Mouse (Mus musculus) kidney, adult 2 months (tissue): ENCODE data around the gene Vmn2r66. TPM values are rescaled to one million over a fixed set of nuclear protein-coding genes. Genes with fewer than 3 reads are reported as not detected.

Experiments
- DNase-seq: peaks from one replicate; pipeline ENCODE4 v3.0.0; 2021
- H3K27ac ChIP-seq: fragments of 200-500 bp; 2 replicates; pipeline ENCODE4 v1.5.1; 2012; ENCODE audit warnings: low read depth, low read length, control low read depth, inconsistent platforms; ENCODE audit not compliant: insufficient read depth
- H3K27me3 ChIP-seq: fragments of 200-500 bp; replicated peaks from 2 replicates; pipeline ENCODE4 v1.6.1; 2012; ENCODE audit warnings: mild to moderate bottlenecking, moderate library complexity, low read length, inconsistent platforms; ENCODE audit not compliant: control insufficient read depth, insufficient read depth
- H3K36me3 ChIP-seq: fragments of 200-500 bp; 2 replicates; pipeline ENCODE4 v1.6.1; 2012; ENCODE audit warnings: mild to moderate bottlenecking, moderate library complexity, low read length, inconsistent platforms; ENCODE audit not compliant: control insufficient read depth, insufficient read depth
- H3K4me1 ChIP-seq: fragments of 200-500 bp; 2 replicates; pipeline ENCODE4 v1.6.1; 2011; ENCODE audit warnings: low read length; ENCODE audit not compliant: control insufficient read depth, insufficient read depth
- H3K4me3 ChIP-seq: fragments of 200-500 bp; 2 replicates; pipeline ENCODE4 v1.5.1; 2011; ENCODE audit warnings: mild to moderate bottlenecking, low read depth, low read length, control low read depth; ENCODE audit not compliant: insufficient read depth
- CTCF ChIP-seq: fragments of 200-500 bp; conservative IDR thresholded peaks from 2 replicates; pipeline ENCODE4 v1.5.1; 2011; ENCODE audit warnings: low read depth, mild to moderate bottlenecking, control low read depth, low read length, moderate library complexity, mixed read lengths; ENCODE audit not compliant: insufficient read depth, insufficient read length
- POLR2A ChIP-seq: fragments of 200-500 bp; IDR thresholded peaks from one replicate; pipeline ENCODE4 v1.6.1; 2011; ENCODE audit warnings: low read depth, low read length, control low read depth
- WGBS: fragments of 180-500 bp; shearing (Covaris S2); methylation state at CpG from one replicate; pipeline ENCODE4 v1.1.7; 2018; 5-methylcytosine and 5-hydroxymethylcytosine counted together
- polyA plus RNA-seq: library from polyadenylated mRNA; depleted of rRNA; stranded (reverse); fragments of >200 nt; gene quantifications from 2 replicates; pipeline ENCODE4 v1.2.3, GENCODE M21; 2012; rRNA removed

Vmn2r66 gene
- not detected in 2 replicates for polyA plus RNA-seq

GRCm38 (mm10) chr7:85012168-85012567 is at the start of gene Vmn2r66:
Gene Vmn2r66, minus strand, starts transcription at chr7:85012268.
- Histone ChIP-seq H3K27me3 (no peaks in the 10 kb centered on the region), H3K27ac (no peak within 1 kb of the TSS), H3K4me3 (no peak within 1 kb of the TSS), H3K36me3 (no peaks in the 10 kb centered on the region), H3K4me1 (no peaks in the 10 kb centered on the region)
- DNase-seq, result no peak
- TF ChIP-seq POLR2A (no peak), CTCF (no peak)
- WGBS, result 82% methylated on average over 1 of the region's 1 CpGs

DNA sequence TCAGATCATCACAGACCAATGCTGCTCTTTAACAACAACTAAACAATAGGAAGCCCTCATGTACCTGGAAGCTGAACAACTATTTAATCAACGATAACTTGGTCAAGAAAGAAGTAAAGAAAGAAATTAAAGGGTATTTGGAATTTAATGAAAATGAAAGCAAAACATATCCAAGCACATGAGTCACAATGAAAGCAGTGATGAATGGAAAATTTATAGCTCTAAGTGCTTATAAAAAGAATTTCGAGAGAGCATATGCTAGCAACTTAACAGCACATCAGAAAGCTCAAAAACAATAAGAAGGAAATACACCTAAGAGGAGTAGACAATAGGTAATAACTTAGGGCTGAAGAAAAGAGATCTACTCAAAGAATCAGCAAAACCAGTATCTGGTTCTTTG is 15.4 kb downstream of the Vmn2r66 start:
- 66% methylated on average over 2 of the region's 2 CpGs for WGBS
- TF ChIP-seq CTCF, result no peak
- TF ChIP-seq POLR2A, result no peak

GRCm38 (mm10) chr7:84964015-84964414 is 48.1 kb downstream of the Vmn2r66 start, which contains the start of gene Vmn2r65:
Gene Vmn2r65, minus strand, starts transcription at chr7:84964115.
- Histone ChIP-seq H3K4me1 (no peaks in the 10 kb centered on the region), H3K4me3 (no peak within 1 kb of the TSS), H3K36me3 (no peaks in the 10 kb centered on the region), H3K27me3 (no peaks in the 10 kb centered on the region), H3K27ac (no peak within 1 kb of the TSS)
- no peak for DNase-seq
- TF ChIP-seq POLR2A, result no peak
- TF ChIP-seq CTCF, result no peak
- 41% methylated on average over 1 of the region's 1 CpGs for WGBS

More for the DNA sequence above, 15.4 kb downstream of the Vmn2r66 start:
- DNase-seq, result no peak
- Histone ChIP-seq H3K27ac (no peak overlapping the region), H3K4me3 (no peak overlapping the region), H3K36me3 (no peaks in the 10 kb centered on the region), H3K4me1 (no peaks in the 10 kb centered on the region), H3K27me3 (no peaks in the 10 kb centered on the region)

Other genes starting within 250 kb of the Vmn2r66 start
- gene Olfr291, start 158.7 kb downstream of the Vmn2r66 start, polyA plus RNA-seq, result not detected in 2 replicates
- gene Vmn2r65, start 48.2 kb downstream of the Vmn2r66 start, polyA plus RNA-seq, result not detected in 2 replicates
- not detected in 2 replicates for gene Vmn2r67, start 143.7 kb upstream of the Vmn2r66 start, polyA plus RNA-seq
- not detected in 2 replicates for gene Vmn2r68, start 225.5 kb upstream of the Vmn2r66 start, polyA plus RNA-seq